Mouse (Mus musculus): ENCODE results near the gene Otog. TPM values are rescaled to one million over a fixed set of nuclear protein-coding genes. Genes with fewer than 3 reads are reported as not detected.

The Otog gene
- total RNA-seq, 2 experiments from 2014 or later = 0.07 to 0.10 TPM

DNA sequence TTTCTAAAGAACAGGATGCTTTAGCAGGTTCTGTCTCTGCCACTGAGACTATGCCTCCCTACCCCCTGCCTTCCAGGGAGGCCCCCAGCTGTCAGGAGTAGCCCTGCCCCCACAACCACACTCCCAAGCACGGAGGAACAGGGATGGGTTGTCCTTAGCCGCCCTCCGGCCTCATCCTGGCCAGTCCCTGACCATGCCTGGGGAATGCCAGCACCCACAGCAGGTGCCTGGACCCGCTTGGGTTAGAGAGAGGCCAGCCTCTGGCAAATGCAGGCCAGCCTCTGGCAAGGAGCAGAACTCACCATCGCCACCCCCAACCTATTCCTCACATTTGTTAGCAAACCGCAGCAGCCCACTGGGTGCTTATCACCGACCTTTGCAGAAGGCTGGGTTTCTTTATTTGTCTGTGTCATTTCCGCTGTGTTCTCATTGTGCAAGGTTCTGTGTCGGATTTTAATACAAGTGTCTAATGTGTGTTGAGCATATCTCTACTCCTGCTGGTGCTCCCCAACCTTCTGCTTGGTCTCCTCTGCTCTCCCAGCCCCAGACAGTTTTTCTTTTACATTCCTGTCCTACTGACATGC lies 109.4 kb downstream of the Otog start:
- no peak for DNase-seq (ENCODE audit: low spot score in 2 of 2)
- intact Hi-C loops (cut with DNase I) = no loop called here

DNA sequence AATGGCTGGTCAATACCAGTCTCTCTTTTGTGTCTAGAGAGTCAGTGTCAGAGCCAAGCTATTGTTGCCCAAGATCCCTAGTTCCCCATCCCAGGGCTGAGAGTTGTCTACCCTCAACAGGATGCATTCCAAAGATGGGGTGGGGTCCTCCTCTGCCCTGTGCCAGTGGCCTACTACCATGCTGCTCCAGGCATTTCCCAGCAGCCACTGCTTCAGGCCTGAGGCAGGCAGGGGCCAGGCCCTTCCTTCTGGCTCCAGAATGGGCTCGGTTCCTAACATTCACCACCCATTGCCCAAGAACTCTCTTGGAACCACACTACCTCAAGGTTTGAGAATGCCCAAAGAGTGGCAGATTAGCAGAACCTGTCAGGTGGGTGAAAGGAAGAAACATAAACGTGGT lies 112.0 kb downstream of the Otog start:
- no peak for DNase-seq (ENCODE audit: low spot score in 2 of 2)
- intact Hi-C loops (cut with DNase I) = no loop called here

DNA sequence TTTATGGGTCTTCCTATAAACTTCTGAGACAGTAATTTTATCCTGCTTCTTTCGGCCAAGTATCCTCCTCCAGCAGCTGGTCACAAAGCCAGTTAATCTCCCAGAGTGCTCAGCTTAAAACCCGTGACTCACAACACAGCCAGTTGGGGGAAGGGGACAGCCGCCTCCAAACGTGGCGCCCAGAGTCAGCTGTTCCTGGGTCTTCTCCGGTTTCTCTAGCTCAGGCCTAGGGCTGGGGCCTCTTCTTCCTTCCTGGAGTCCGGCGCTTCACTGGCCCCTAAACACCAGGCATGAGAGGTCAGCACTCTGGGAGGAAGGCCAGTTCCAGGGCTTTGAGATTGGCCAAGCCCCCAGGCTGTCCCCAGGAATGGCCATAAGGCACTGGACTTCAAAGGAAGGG lies 112.4 kb downstream of the Otog start:
- intact Hi-C loops (cut with DNase I) = no loop called here
- DNase-seq (ENCODE audit: low spot score in 2 of 2) = no peak

DNA sequence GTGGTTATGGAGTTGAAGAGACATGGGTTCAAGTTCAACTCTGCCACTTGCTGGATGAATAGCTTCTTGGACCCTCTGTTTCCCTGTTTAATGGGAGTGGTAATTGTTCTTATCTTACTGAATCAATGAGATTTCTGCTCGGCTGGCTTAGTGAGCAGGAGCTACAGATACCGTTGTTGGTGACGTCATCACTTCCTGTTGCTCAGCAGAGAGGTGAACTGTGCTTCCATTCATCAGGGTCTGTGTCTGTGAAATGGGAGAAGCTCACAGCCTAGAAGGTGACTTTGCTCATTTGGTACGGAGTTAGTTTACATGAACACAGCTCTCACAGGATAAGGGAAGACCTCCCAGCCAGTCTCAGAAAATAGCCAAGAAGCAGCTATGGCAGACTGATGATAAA lies 113.1 kb downstream of the Otog start:
- DNase-seq (ENCODE audit: low spot score in 2 of 2) = no peak
- intact Hi-C loops (cut with DNase I) = no loop called here

Other genes starting within 250 kb of the Otog start
- gene Abcc6, start 210.7 kb upstream of the Otog start, total RNA-seq (2021) = 1 to 10 TPM; 1.6 to 3.8 TPM
- gene Nomo1, start 207.3 kb upstream of the Otog start, total RNA-seq (2021) = 100 to 1,000 TPM; 103 to 113 TPM
- 10 to 100 TPM; 41.3 to 44.6 TPM for gene Kcnj11, start 140.2 kb upstream of the Otog start, total RNA-seq (2021)
- 10 to 100 TPM; 36.5 to 37.3 TPM for gene Abcc8, start 61.0 kb upstream of the Otog start, total RNA-seq (2021)
- under 1 TPM; 0.11 to 0.35 TPM for gene Ush1c, start 2.5 kb upstream of the Otog start, total RNA-seq (2021)
- under 1 TPM in 1 of 2 experiments, not detected in 1; 0.32 TPM for gene Myod1, start 135.5 kb downstream of the Otog start, total RNA-seq (2021)
- gene Kcnc1, start 155.5 kb downstream of the Otog start, total RNA-seq (2021) = 100 to 1,000 TPM; 134 to 138 TPM

Data from left cerebral cortex, postnatal 36 days (tissue).